Mouse (Mus musculus) CD4-positive helper T cell, adult 2 months (primary cell): Measurements from ENCODE around the gene Ncor2.

Experiments used
- DNase-seq: peaks from one replicate; pipeline ENCODE4 v3.0.0-alpha.2; 2012; ENCODE audit warnings: low read depth, missing footprints, low spot score

The Ncor2 gene

DNA sequence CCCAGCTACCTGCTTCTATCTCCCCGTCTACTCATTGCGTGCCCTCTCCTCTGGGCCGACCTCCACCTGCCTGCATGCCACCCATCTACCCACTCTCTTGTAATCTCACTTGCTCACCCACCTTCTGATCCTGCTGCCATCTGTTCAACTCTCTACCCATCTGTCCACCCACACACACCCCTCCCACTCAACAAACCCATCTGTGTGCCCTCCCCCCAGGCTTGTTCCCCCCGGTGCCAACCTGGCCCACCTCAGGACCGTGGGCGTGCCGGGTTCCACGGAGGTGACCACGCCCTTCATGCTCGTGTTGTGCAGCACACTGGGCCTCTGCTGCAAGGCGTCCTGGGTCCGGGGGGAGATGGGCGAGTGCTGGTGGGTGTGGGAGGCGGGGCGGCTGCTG lies 150.6 kb downstream of the Ncor2 start:
- DNase-seq = no peak

DNA sequence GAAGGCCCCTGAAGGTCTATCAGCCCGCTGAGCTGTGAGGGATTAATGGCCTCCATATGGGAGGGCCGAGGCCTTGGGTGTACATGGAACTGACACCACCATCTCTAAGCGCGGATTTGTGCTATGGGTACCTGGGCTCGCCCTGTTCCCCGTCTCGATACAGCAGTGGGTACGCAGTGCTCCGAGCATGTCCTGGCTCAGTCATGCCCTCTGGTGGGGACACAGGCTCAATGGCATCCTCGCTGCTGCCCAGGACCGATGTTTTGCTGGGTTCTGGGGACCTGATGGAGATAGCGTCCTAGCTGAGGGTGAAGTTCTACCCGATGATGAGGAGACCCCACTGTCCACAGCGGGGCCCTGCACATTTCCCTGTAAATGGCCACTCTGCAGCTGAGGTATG lies 155.0 kb downstream of the Ncor2 start:
- no peak for DNase-seq

DNA sequence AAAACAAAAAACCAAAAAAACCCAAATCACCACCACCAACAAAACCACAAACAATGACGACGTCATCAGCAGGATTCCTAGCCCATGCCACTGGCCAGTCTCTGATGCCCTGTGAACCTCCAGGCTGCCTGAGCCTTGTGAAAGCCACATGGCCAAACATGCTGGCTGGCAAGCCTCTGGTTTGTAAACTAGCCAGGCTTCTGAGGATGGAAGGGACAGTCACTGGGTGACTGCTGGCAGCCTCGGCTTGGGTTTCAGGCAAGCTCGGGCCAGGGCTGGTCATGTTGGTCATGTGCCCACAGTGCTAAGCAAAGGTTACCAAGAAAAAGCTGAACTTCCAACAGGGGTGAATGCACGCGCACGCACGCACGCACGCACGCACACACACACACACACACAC lies 157.7 kb downstream of the Ncor2 start:
- no peak for DNase-seq

DNA sequence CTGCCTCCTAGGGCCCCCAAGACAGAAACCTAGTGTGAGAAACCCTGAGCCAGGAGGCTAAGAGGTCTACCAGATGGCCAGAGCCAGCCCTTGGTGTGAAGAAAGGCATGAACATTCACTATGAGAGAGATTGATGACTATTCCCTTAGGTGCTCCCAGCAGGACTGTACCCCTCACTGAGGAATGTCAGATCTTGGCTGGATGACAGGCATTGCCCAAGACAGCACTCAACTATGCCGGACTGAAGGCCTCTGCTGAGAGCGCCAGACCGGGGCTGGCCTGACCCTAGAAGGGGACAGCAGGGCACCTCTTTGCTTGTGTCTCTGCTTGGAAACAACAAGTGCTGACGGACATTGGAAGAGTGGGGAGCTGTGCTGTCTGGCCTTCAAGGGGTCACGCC lies 159.9 kb downstream of the Ncor2 start:
- DNase-seq = no peak

DNA sequence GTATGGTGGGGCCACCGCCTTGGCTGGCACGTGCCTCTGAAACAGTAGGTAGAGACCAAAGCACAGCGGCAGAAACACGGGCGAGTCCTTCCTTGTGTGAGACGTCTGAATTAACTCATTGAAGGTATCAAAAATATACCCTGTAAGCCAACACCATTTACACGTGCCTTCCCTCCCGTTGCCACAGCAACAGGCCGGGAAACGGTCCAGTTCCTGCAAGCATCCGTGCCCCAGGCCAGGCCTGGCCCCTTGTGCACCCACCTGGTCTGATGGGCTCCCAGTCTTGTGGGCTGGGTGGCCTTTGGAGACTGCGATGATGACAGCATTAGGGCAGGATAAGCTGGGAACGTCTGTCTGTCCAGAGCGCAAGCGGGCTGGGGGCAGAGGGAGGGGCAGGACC lies 161.7 kb downstream of the Ncor2 start:
- DNase-seq = no peak

DNA sequence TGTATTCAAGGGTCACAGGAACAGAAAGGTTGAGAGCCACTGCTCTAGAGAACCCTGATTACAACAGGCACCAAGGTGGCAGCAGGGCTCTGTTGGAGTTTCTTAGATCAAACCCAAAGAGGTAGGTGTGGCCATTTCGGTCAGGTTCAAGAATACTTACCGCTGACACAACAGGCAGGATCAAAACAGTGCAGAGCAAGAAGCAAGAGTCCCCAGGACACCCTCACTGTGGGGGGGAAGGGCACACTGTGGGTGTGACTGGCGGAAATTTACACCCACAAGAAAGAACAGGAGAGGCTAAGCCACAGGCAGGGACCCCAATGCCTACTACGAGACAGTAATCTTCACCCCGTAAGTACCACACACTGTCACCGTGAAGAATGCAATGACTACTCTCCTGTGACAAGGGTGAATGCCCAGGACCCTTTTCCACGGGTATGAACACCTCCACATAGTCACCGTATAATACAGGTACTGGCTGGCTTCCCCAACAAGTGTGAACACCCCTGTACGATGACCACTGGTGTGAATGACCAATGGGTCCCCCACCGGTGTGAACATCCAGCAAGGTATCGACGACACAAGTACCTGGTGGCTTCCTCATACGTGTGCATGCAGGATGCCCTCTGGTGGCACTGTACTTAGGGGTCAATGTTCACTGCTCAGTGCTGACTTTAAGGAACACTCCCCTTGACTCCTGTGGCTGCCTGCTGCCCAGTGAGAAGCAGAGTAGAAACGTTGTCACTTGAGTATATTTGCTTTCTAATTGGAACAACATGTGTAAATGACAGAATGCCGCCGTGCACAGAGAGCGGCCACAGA lies 162.4 kb downstream of the Ncor2 start:
- peak; percentile 36 for DNase-seq

DNA sequence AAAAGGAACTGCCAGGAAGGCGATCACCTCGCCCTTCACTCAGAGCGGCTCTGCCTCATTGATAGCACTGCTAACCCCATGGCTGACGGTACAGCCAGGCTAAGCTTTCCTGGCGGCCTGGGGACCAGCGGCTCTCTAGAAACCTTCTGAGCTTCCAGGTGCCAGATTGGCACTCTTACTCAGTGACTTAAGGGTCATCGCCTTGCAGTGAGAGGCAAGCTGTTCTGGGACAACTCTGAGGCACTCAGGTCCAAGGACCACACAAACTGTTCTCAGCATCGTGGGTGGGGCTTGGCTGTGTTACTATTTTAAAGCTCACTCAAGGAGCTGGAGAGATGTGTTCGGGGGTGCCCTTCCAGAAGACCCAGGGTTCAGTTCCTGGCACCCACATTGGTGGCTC lies 163.4 kb downstream of the Ncor2 start:
- no peak for DNase-seq

DNA sequence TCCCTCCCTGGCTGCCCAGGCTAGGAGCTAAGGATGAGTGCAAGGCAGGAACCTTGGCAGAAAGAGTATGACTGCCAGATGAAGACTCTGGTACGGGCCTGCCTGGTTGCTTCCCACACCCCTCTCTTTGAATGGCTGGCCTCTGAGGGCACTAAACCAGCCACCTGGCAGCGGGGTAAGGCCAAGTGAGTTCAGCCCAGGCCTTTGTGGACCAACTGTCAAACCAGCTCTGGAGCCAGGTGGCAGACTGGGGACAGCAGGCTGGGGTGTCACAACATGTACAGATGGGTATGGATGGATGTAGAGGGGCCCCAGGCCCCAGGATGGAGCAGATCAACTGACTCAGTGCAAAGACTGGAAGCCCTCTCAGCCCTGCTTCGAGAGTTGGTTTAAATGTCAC lies 164.0 kb downstream of the Ncor2 start:
- DNase-seq = no peak

DNA sequence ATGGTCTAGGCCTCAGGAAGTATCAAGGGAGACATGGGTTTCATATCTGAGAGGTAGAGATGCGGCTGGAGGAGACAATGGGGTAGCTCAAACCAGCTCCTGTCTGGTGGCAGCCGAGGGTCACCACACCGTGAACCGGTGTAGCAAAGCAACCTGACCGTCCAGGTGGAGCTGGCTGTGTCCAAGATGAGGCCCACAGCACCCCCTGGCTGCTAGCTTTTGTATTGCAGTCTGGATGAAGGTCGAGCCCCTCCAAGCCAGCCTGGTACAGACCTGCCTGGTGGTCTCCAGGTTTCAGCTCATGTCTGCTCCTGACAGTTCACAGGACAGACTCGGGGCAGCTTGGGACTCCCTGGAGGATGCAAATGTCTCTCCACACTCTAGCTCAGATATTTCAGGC lies 164.5 kb downstream of the Ncor2 start:
- DNase-seq = peak; percentile 55

DNA sequence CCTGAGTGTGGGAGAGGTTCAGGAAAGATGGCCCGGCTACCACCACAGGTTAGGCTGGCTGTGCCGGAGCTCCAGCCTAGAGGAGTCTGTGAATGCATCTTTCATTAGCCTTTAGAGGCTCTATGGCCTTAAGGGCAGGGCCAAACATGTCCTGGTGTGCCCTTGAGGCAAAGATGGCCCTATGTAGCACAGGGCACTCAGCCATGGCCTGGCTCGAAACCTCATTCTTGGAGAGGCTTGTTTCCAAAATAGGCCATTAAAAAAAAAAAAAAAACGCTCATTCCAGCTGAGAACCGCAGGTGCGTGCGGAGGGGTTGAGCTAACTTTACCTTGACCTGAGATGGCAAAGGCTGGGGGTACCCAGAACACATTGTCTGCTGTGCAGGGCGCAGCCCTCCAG lies 167.4 kb downstream of the Ncor2 start:
- no peak for DNase-seq

DNA sequence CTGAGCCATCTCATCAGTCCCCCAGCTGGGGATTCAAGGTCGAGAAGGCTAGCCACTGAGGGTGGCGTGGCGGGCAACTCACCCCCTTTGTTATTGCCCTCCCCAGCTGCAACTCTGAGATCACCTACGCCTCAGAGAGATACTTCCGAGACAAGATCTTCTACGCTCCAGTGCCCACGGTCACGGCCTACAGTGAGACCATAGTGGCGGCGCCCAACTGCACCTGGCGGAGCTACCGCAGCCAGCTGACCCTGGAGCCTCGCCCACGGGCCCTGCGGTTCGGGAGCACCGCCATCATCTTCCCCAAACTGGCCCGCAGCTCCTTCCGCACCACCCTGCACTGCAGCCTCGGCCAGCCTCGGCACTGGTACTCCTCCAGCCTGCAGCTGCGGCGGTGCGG lies 167.9 kb downstream of the Ncor2 start:
- no peak for DNase-seq

DNA sequence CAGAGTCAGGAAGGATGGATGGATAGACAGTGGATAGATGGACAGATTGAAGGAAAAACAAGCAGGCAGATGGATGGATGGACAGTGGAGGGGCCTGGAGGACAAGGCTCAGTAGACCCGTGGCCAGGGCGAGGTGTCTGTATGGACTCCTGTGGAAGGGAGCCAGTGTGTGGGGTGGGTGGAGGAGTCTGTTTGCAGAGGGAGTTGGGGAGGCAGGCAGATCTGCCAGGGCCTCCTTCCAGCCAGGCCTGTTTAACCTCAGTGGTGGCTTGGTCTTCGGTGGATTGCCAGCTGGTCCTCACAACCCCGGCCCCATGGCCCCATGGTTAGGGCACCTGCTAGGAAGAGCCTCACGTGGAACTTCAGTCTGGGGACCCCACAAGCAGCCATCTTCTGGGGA lies 172.1 kb downstream of the Ncor2 start:
- no peak for DNase-seq

DNA sequence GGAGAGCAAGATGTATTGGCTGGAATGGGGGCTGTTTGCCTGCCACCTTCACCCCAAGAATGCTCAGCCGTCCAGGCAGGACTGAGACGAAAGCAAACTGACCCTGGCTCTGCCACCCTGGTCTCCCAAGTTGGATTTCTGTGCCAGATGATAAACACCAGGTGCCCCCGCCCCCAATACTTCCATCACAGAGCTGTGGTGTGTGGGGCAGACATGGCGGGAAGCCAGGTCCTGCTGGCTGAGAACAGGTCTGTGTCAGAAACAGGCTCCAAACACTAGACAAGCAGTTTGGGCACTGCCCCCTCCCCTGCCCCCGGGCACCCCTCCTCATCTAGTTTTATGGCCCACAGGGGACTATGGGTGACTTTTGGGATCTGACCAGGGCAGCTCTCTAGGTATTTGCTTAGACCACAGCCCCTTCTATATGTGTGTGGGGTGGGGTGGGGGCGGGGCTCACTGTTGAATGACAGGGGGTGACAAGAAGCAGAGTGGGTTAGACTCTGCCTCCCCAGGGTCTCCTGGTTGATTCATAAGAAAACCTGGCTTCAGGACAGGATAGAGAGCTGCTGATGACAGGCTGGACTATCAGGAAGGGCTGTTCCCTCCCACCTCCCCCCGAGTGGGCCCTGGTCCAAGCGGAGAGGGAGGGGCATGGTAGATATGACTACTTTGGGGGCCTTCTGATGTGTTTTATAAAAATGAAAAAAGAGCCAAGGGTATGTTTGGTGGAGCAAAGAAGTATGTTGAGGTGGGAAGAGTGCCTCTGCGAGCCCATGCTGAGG lies 173.0 kb downstream of the Ncor2 start:
- no peak for DNase-seq

DNA sequence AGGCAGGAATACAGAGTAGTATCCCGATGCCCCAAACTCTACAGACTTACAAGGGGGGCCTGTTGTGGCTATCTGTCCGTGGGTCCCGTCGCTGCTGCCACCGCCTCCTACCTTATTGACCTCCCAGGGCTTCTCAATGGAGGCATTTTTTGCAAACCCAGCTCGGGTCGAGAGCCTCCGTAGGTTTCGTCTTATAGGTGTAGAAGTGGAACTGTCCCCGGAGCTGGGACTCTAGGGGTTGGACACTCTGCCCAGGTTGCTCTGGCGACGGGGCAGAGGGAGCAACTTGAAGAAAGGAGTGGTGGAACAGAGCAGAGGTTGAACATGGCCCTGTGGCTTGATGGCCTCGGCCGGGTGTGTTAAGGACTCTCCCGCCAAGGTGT lies 175.2 kb downstream of the Ncor2 start:
- no peak for DNase-seq

DNA sequence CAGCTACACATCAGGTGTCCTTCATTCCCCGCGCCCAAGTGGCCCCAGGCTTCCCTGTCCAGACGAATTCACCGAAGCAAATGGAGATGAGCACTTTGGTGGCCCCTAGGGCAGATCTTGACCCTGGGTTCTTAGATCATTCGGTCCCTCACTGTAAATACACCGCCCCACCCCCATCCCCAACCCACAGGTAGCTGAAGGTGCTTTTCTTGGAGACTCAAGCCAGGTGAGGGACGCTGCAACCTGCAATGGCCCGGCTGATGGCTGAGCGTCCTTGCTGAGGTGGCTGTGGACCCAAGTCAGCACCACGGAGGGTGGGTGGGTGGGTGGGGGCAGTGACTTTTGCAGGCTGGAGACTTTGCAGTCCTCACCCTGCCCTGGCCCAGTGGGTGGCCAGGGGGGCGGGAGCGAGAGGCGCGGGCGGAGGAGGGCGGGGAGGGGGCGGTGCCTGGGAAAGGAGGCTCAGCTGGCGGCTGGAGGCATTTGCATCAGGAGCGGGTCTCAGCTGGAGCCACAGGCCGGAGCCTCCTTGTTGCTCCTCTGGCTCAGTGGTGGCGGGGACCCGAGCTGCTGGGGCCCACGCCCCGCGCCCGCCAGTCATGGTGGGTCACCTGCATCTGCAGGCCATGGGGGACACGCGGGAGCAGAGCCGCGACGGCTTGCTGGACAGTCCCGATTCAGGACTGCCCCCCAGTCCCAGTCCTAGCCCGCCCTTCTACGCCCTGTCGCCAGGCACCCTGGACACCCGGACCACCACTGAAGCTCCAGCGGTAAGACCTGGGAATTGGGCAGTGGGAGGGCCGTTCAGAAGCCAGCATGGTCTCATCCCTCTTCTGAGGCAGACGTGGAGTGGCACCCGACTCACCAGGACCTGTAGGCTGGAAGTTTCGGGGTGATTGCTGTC lies 175.8 kb downstream of the Ncor2 start, which contains the start of gene Rflna:
Gene Rflna (plus strand): TSS at position 253 of the 904 bp plus-strand sequence.
- no peak for DNase-seq

DNA sequence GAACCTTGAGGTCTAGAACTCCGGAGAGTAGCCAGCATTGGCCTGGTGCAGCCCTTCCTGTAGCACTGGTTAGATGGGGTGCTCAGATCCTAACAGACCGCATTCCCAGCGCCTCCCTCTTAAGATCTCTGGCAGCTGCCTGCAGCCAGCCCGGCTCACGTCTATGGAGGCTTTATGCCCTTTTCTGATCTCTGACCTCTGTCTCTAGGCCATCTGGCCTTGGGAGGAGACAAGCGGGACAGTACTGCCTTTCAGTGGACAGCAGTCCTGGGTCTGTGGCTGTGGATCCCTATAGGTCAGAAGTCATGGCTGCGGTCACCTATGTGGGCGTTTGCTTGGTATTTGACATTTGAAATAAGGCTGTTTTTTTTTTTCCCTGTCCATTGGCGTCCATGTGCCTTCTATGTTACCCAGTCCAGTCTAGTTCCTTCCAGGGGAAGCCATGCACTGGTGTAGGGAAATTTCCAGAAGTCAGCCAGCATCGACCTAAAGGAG lies 178.2 kb downstream of the Ncor2 start:
- DNase-seq = no peak

DNA sequence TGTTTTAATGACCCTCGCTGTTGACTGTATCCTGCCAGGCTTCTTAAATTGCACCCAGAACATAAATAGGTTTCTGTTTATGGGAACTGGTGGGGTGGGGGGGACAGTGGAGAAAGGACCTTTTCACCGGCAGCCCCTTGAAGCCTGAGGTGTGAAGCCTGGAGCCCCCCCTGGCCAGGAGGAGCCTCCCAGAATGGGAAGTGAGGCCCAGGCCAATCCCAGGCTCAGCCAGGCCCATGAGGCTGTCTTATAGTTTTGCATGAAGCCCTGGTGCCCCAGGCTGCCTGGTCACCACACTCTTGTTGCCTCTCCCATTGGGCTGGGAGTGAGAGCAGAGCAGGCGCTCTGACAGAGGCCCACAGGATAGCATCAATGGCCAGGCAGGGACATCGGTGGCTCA lies 181.1 kb downstream of the Ncor2 start:
- DNase-seq = no peak

DNA sequence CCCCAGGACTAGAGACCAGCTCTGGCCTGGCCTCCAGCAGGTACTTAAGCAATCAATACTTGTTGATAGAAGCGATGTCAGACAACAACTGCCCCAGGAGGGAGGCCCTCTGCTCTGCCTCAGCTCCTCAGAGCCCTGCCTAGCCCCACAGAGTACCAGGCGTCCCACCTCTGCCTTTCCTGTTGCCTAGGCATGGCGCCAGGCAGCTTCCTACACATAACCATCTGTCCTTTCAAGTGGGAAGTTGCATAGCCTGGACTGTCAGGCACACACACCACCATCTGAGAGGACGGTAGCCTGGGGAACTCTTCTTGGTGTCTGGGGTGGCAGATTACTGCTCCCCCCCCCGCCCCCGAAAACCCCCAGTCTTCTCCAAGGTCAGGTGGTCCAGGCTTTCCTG lies 182.2 kb downstream of the Ncor2 start:
- no peak for DNase-seq

DNA sequence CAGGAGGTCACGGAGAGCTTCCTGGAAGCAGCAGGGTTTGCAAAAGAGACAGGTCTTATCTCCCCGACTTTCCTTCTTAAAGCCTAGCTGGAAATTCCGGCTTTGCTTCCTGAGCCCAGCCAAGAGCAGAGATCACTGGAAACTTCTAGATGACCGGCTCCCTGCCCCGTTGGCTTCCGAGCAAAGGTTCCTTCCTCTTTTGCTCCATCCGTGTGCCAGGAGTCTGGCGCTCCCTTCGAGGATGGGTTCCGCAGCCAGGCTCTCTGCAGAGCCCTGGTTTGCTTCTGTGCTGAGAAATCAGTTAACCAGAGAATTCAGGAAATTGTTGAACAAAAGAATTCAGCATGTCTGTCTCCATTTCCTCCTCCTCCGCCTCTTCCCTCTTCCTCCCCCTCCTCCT lies 186.1 kb downstream of the Ncor2 start:
- no peak for DNase-seq

DNA sequence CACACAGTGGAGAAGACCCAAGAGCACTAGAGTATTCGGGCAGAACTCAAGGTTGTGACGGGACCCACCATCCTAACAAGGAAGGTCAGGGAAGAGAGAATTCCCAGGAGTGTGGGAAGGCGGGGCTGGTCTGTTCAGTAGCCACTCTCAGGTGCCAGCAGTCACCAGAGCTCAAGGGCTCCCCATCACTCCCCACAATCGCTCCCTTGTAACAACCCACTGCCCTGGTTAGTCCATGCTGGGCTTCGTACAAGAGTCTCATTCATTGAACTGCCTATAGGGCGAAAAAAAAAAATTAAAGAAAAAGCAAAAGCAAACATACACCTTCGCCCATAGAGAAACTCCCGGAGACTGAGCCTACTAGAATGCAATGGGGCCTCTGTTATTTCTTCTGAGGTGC lies 186.7 kb downstream of the Ncor2 start:
- DNase-seq = no peak

DNA sequence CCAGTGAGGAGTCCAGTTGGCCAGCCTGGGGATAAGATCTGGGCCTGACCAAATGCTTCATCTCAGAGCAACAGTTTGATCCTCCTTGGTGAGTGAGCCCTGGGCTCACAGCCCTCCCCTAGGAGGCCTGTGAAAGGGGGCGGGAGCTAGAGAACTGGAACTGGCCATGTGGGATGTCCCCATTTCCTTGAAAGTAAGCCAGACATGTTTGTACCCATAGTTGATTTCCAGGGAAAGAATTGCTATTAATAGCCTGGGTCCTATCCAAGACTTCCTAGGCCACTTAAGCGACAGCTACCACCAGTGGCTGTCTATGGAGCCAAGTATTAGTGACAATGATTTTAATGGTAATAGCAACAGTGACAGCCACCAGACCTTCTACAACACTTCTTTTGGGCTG lies 189.3 kb downstream of the Ncor2 start:
- no peak for DNase-seq

DNA sequence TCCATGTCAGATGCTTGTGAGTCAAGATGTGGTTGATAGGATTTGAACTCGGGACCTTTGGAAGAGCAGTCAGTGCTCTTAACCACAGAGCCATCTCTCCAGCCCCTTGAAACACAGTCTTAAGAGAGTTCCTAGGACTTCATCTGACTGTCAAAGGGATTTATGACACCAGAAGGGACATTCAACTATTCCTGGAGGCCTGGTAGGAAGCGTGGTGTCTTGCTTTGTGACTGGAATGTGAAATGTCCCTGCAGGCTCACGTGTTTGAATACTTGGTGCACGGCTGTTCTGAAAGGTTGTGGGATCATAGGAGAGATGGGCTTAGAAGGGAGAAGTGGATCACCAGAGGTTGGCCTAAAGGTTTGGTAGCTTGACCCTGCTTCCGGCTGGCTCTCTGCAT lies 192.4 kb downstream of the Ncor2 start:
- no peak for DNase-seq
